Mouse (Mus musculus) erythroblast, adult 5-6 weeks (primary cell): ENCODE measurements around the gene Msl1. TPM values are rescaled to one million over a fixed set of nuclear protein-coding genes. Genes with fewer than 3 reads are reported as not detected.
A peak's percentile ranks its signal among the peaks of the same experiment; 100 is the strongest.

ENCODE experiments used
- ATAC-seq: replicated peaks from 2 replicates; pipeline ENCODE4 v1.8.0; 2016; ENCODE audit warnings: moderate number of reproducible peaks, mild to moderate bottlenecking, moderate TSS enrichment, inconsistent platforms; ENCODE audit not compliant: poor library complexity, low FRiP score, severe bottlenecking
- total RNA-seq, 2 experiments: library from RNA; stranded (forward) in 1 of 2; stranded (reverse) in 1 of 2; fragments of 150-400 nt in 1 of 2; fragments of 200-764, 138-1000 nt in 1 of 2; gene quantifications; 2 replicates each; pipeline versions ENCODE4 v1.2.3 to v1.2.4; 2015 to 2017; ENCODE audit warnings: low replicate concordance in 2 of 2

The Msl1 gene
- total RNA-seq, 2 experiments from 2014 or later: 26.3 to 42.7 TPM

GRCm38 (mm10) chr11:98762756-98763501 lies 32.4 kb upstream of the Msl1 start:
- 0 out of 2 replicates have a peak, but pooled peaks have one; percentile 31 for ATAC-seq

GRCm38 (mm10) chr11:98763502-98763861 lies 31.8 kb upstream of the Msl1 start:
- no peak for ATAC-seq

- ATAC-seq: no peak
Observed at GRCm38 (mm10) chr11:98764091-98764490, 31.2 kb upstream of the Msl1 start.

GRCm38 (mm10) chr11:98764746-98765145 lies 30.6 kb upstream of the Msl1 start:
- no peak for ATAC-seq

GRCm38 (mm10) chr11:98765421-98766309 lies 29.7 kb upstream of the Msl1 start:
- ATAC-seq: no peak

- ATAC-seq: no peak
Observed at GRCm38 (mm10) chr11:98766346-98766745, 29.0 kb upstream of the Msl1 start.

- ATAC-seq: no peak
Observed at GRCm38 (mm10) chr11:98766816-98767215, 28.5 kb upstream of the Msl1 start.

GRCm38 (mm10) chr11:98767276-98767675 lies 28.0 kb upstream of the Msl1 start:
- no peak for ATAC-seq

- no peak for ATAC-seq
Observed at GRCm38 (mm10) chr11:98767713-98768112, 27.6 kb upstream of the Msl1 start.

- no peak for ATAC-seq
Observed at GRCm38 (mm10) chr11:98768127-98769006, 26.9 kb upstream of the Msl1 start.

- ATAC-seq: no peak
Observed at GRCm38 (mm10) chr11:98769007-98769954, 26.0 kb upstream of the Msl1 start.

- no peak for ATAC-seq
Observed at GRCm38 (mm10) chr11:98770096-98770975, 25.0 kb upstream of the Msl1 start.

- no peak for ATAC-seq
Observed at GRCm38 (mm10) chr11:98771131-98771530, 24.2 kb upstream of the Msl1 start.

- no peak for ATAC-seq
Observed at GRCm38 (mm10) chr11:98771844-98772525, 23.3 kb upstream of the Msl1 start.

- no peak for ATAC-seq
Observed at GRCm38 (mm10) chr11:98772667-98773171, 22.6 kb upstream of the Msl1 start.

GRCm38 (mm10) chr11:98773635-98774295 lies 21.6 kb upstream of the Msl1 start:
- ATAC-seq: peak; percentile 91
